Mouse (Mus musculus): ENCODE results near the gene Ift122.

Gene Ift122

GRCm38 (mm10) chr6:115927292-115928242, 74.3 kb downstream of the Ift122 start:
- DNase-seq, result no peak

GRCm38 (mm10) chr6:115930018-115930417, 76.7 kb downstream of the Ift122 start:
- peak; percentile 37 for DNase-seq

- DNase-seq, result no peak
Measured at GRCm38 (mm10) chr6:115931639-115932038, 78.4 kb downstream of the Ift122 start, which contains the start of gene Rho. TSS of gene Rho (plus strand) at chr6:115931748.

- no peak for DNase-seq
Measured at GRCm38 (mm10) chr6:115932391-115932790, 79.1 kb downstream of the Ift122 start.

- no peak for DNase-seq
Measured at GRCm38 (mm10) chr6:115935544-115935943, 82.3 kb downstream of the Ift122 start.

- DNase-seq, result no peak
Measured at GRCm38 (mm10) chr6:115938011-115938410, 84.7 kb downstream of the Ift122 start.

GRCm38 (mm10) chr6:115938798-115939197, 85.5 kb downstream of the Ift122 start:
- DNase-seq, result no peak

- DNase-seq, result no peak
Measured at GRCm38 (mm10) chr6:115940603-115941002, 87.3 kb downstream of the Ift122 start.

GRCm38 (mm10) chr6:115941128-115941527, 87.9 kb downstream of the Ift122 start:
- no peak for DNase-seq

GRCm38 (mm10) chr6:115943498-115944427, 90.5 kb downstream of the Ift122 start:
- DNase-seq, result no peak

GRCm38 (mm10) chr6:115944638-115945037, 91.4 kb downstream of the Ift122 start, which contains the start of gene H1foo:
TSS of gene H1foo (plus strand) at chr6:115944938.
- DNase-seq, result no peak

- no peak for DNase-seq
Measured at GRCm38 (mm10) chr6:115945633-115946032, 92.4 kb downstream of the Ift122 start.

GRCm38 (mm10) chr6:115946389-115946788, 93.1 kb downstream of the Ift122 start:
- DNase-seq, result no peak

- peak; percentile 62 for DNase-seq
Measured at GRCm38 (mm10) chr6:115954506-115955074, 101.3 kb downstream of the Ift122 start.

GRCm38 (mm10) chr6:115955169-115955568, 101.9 kb downstream of the Ift122 start:
- no peak for DNase-seq

GRCm38 (mm10) chr6:115955664-115956063, 102.4 kb downstream of the Ift122 start:
- no peak for DNase-seq

- DNase-seq, result no peak
Measured at GRCm38 (mm10) chr6:115956418-115956921, 103.2 kb downstream of the Ift122 start.

- peak; percentile 81 for DNase-seq
Measured at GRCm38 (mm10) chr6:115956922-115957601, 103.8 kb downstream of the Ift122 start.

GRCm38 (mm10) chr6:115957681-115958080, 104.4 kb downstream of the Ift122 start:
- no peak for DNase-seq

- no peak for DNase-seq
Measured at GRCm38 (mm10) chr6:115958445-115958844, 105.2 kb downstream of the Ift122 start.

GRCm38 (mm10) chr6:115959151-115959691, 106.0 kb downstream of the Ift122 start:
- DNase-seq, result peak; percentile 89

GRCm38 (mm10) chr6:115960322-115960721, 107.1 kb downstream of the Ift122 start:
- no peak for DNase-seq

All from kidney, postnatal 14 days (tissue).